Mouse (Mus musculus): ENCODE results near the gene Fkbp15. TPM values are rescaled to one million over a fixed set of nuclear protein-coding genes. Genes with fewer than 3 reads are reported as not detected.

Fkbp15 gene
- polyA plus RNA-seq, 1 experiment from 2014 or later: 18.1 TPM

- H3K9me3 ChIP-seq: no peaks in the 10 kb centered on the region
- WGBS: 91% methylated on average over 5 of the region's 5 CpGs
- DNase-seq (ENCODE audit: low spot score): no peak
- no peak overlapping the region for H3K4me3 ChIP-seq
- H3K27ac ChIP-seq (replicated peaks): no peak overlapping the region
- peaks cover 34% of the 10 kb centered on the region for H3K36me3 ChIP-seq (replicated peaks)
- H3K27me3 ChIP-seq (replicated peaks; ENCODE audit: low read depth, poor library complexity, severe bottlenecking): no peaks in the 10 kb centered on the region
- no peaks in the 10 kb centered on the region for H3K4me1 ChIP-seq
Observed at GRCm38 (mm10) chr4:62338536-62338935, 21.8 kb downstream of the Fkbp15 start.

DNA sequence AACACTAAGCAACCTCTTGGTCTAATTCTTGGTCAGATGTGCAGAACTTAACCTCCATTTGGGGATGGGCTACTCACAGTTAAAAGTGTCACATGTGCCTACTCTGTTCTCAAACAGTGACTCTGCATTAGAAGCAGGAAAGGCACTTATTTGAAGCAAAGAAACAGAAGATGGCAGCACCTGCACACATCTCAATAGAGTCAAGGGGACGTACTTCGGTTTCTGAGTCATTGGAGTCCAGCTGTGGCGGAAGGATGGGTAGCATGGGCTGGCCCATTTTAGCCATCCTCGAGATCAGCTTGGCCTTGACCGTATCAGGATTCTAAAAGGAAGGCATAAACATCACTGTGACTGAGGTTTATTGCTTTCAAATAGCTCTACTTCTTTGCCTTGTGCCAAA lies 28.4 kb downstream of the Fkbp15 start:
- H3K36me3 ChIP-seq (replicated peaks): peaks cover 62% of the 10 kb centered on the region
- no peaks in the 10 kb centered on the region for H3K9me3 ChIP-seq
- no peak overlapping the region for H3K4me3 ChIP-seq
- DNase-seq (ENCODE audit: low spot score): no peak
- no peaks in the 10 kb centered on the region for H3K27me3 ChIP-seq (replicated peaks; ENCODE audit: low read depth, poor library complexity, severe bottlenecking)
- no peaks in the 10 kb centered on the region for H3K4me1 ChIP-seq
- no peak overlapping the region for H3K27ac ChIP-seq (replicated peaks)
- WGBS: 89% methylated on average over 5 of the region's 5 CpGs

- no peaks in the 10 kb centered on the region for H3K9me3 ChIP-seq
- 88% methylated on average over 6 of the region's 6 CpGs for WGBS
- no peak overlapping the region for H3K4me3 ChIP-seq
- no peak for DNase-seq (ENCODE audit: low spot score)
- no peak overlapping the region for H3K27ac ChIP-seq (replicated peaks)
- no peaks in the 10 kb centered on the region for H3K4me1 ChIP-seq
- peaks cover 67% of the 10 kb centered on the region for H3K36me3 ChIP-seq (replicated peaks)
- no peaks in the 10 kb centered on the region for H3K27me3 ChIP-seq (replicated peaks; ENCODE audit: low read depth, poor library complexity, severe bottlenecking)
Observed at GRCm38 (mm10) chr4:62328941-62329660, 31.2 kb downstream of the Fkbp15 start.

DNA sequence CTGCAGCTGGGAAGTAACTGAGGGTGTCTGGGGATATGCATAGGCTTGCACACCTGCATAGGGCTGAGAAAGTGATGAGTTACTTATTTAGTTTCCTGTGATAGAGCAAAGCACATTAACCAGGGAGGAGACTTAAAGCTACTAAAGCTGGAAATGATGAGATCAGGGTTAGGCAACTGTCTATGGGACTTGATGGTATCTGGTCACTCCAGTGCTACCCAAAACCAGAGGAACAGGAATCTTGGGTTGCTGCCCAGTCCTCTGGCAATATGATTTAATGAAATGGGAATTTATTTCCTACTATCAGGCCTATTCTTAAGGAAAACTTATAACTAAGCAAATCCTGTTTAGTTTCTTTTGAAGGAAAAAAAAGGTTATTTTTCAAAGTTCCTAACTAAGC lies 34.2 kb downstream of the Fkbp15 start:
- H3K27ac ChIP-seq (replicated peaks): no peak overlapping the region
- H3K27me3 ChIP-seq (replicated peaks; ENCODE audit: low read depth, poor library complexity, severe bottlenecking): no peaks in the 10 kb centered on the region
- peaks cover 74% of the 10 kb centered on the region for H3K36me3 ChIP-seq (replicated peaks)
- no peaks in the 10 kb centered on the region for H3K4me1 ChIP-seq
- H3K4me3 ChIP-seq: no peak overlapping the region
- no peak for DNase-seq (ENCODE audit: low spot score)
- H3K9me3 ChIP-seq: no peaks in the 10 kb centered on the region

DNA sequence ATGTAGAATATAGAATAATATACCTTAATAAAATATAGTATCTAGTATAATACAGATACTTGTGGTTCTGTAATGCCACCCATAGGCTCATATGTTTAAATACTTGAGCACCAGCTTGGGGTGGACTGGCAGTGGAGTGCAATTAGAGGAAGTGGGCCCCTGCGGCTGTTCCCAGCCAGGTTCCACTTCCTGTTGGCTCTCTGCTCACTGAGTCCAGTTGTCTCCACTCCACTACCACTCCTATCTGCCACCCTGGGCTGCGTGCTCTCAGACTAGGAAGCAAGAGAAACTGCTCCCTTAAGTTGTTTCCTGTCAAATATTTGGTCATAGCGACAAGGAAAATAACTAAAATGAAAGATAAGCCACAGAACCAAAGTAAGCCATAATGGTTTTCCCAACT lies 37.7 kb downstream of the Fkbp15 start:
- 91% methylated on average over 3 of the region's 3 CpGs for WGBS

GRCm38 (mm10) chr4:62318294-62318693 lies 42.1 kb downstream of the Fkbp15 start:
- 65% methylated on average over 1 of the region's 1 CpGs for WGBS

More for the DNA sequence above, 37.7 kb downstream of the Fkbp15 start:
- Histone ChIP-seq H3K4me3 (no peak overlapping the region), H3K4me1 (no peaks in the 10 kb centered on the region), H3K36me3 (replicated peaks) (peaks cover 78% of the 10 kb centered on the region), H3K27me3 (replicated peaks; ENCODE audit: low read depth, poor library complexity, severe bottlenecking) (no peaks in the 10 kb centered on the region), H3K27ac (replicated peaks) (no peak overlapping the region), H3K9me3 (no peaks in the 10 kb centered on the region)
- no peak for DNase-seq (ENCODE audit: low spot score)

DNA sequence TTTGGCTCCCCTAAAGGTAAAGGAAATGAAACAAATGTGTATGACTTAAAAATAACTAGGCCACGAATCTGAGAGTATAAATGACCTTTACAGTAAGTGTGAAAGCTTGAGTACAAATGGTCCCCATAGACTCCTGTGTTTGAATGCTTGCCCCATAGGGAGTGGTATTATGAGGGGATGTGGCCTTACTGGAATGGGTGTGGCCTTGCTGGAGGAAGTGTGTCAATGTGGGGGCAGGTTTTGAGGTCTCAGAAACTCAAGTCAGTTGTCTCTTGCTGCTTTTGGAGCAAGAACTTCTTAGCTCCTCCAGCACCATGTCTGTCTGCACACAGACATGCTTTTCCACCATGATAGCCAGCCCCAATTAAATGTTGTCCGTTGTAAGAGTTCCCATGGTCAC lies 43.9 kb downstream of the Fkbp15 start:
- no peak overlapping the region for H3K27ac ChIP-seq (replicated peaks)
- no peaks in the 10 kb centered on the region for H3K27me3 ChIP-seq (replicated peaks; ENCODE audit: low read depth, poor library complexity, severe bottlenecking)
- WGBS: 86% methylated on average over 2 of the region's 2 CpGs
- H3K9me3 ChIP-seq: no peaks in the 10 kb centered on the region
- H3K4me3 ChIP-seq: no peak overlapping the region
- peaks cover 50% of the 10 kb centered on the region for H3K36me3 ChIP-seq (replicated peaks)
- H3K4me1 ChIP-seq: no peaks in the 10 kb centered on the region
- DNase-seq (ENCODE audit: low spot score): no peak

More at GRCm38 (mm10) chr4:62318294-62318693, 42.1 kb downstream of the Fkbp15 start:
- no peak for DNase-seq (ENCODE audit: low spot score)
- Histone ChIP-seq H3K36me3 (replicated peaks) (peaks cover 63% of the 10 kb centered on the region), H3K4me3 (no peak overlapping the region), H3K9me3 (no peaks in the 10 kb centered on the region), H3K4me1 (no peaks in the 10 kb centered on the region), H3K27me3 (replicated peaks; ENCODE audit: low read depth, poor library complexity, severe bottlenecking) (no peaks in the 10 kb centered on the region), H3K27ac (replicated peaks) (no peak overlapping the region)

DNA sequence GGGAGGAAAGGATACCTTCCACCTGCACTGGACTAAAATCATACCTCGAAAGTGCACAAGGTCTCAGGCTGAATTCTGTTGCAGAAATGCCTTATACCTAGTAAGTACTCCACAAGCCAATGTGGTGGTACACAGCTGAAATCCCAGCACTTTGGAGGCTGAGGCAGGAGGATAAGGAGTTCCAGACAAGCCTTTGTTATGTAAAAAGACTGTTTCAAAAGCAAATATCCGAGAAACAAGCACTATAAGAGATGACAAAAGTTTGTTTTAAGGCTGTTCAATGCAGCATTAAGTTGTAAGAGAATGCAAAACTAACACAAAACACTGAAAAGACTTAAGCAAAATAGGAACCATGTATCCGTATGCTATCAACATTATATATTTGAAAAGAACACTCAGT lies 45.8 kb downstream of the Fkbp15 start:
- no peak for DNase-seq (ENCODE audit: low spot score)
- H3K9me3 ChIP-seq: no peaks in the 10 kb centered on the region
- H3K4me1 ChIP-seq: no peaks in the 10 kb centered on the region
- no peak overlapping the region for H3K27ac ChIP-seq (replicated peaks)
- WGBS: 86% methylated on average over 3 of the region's 3 CpGs
- H3K4me3 ChIP-seq: no peak overlapping the region
- no peaks in the 10 kb centered on the region for H3K27me3 ChIP-seq (replicated peaks; ENCODE audit: low read depth, poor library complexity, severe bottlenecking)
- H3K36me3 ChIP-seq (replicated peaks): peaks cover 37% of the 10 kb centered on the region

DNA sequence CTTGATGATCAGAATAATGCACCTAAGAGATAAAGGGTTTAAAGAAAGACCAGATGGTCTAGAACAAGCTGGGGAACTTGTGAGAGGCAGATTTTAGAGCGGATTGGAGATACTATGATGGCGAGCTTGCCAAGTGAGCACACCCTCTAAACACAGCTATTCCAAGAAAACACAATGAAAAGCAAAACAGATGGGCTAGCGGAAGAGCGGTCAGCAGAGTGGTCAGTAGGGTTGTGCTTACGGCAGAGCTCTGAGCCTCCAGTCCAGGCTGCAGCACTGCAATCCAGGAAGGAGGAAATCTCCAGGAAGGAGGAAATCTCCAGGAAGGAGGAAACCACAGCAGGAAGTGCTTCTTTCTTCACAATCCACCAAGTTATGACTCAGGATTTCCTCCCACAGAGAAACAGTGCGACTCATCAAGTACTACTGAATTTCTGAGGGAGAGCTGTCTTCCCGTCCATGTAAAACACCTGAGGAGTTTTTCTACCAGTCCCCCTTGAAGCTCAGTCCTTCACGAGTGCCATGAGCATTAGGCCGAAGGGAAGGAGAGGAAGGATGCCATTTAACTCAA lies 46.6 kb downstream of the Fkbp15 start:
- Histone ChIP-seq H3K36me3 (replicated peaks) (peaks cover 33% of the 10 kb centered on the region), H3K27ac (replicated peaks) (no peak overlapping the region), H3K4me1 (no peaks in the 10 kb centered on the region), H3K4me3 (no peak overlapping the region), H3K9me3 (no peaks in the 10 kb centered on the region), H3K27me3 (replicated peaks; ENCODE audit: low read depth, poor library complexity, severe bottlenecking) (no peaks in the 10 kb centered on the region)
- 90% methylated on average over 9 of the region's 9 CpGs for WGBS
- no peak for DNase-seq (ENCODE audit: low spot score)

- H3K36me3 ChIP-seq (replicated peaks): peaks cover 28% of the 10 kb centered on the region
- H3K27me3 ChIP-seq (replicated peaks; ENCODE audit: low read depth, poor library complexity, severe bottlenecking): no peaks in the 10 kb centered on the region
- H3K4me1 ChIP-seq: no peaks in the 10 kb centered on the region
- H3K4me3 ChIP-seq: no peak overlapping the region
- 90% methylated on average over 2 of the region's 2 CpGs for WGBS
- DNase-seq (ENCODE audit: low spot score): no peak
- H3K27ac ChIP-seq (replicated peaks): no peak overlapping the region
- H3K9me3 ChIP-seq: no peaks in the 10 kb centered on the region
Observed at GRCm38 (mm10) chr4:62312821-62313220, 47.5 kb downstream of the Fkbp15 start.

DNA sequence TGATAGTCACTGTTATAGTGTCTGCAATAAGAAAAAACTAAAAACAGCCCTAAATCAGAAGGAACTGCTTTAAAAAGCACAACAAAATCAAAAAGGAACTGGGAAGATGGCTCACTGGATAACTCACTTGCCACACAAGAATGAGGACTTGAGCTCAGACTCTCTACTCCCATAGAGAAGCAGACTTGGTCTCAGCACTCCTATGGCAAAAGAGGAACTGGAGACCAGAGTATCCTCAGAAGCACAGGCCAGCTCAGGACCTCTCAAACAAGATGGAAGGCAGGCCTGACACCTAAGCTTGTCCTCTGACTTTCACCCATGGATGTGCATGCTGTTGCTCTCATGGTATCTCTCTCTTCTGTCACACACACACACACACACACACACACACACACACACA lies 51.9 kb downstream of the Fkbp15 start:
- peaks cover 48% of the 10 kb centered on the region for H3K36me3 ChIP-seq (replicated peaks)
- H3K4me3 ChIP-seq: no peak overlapping the region
- DNase-seq (ENCODE audit: low spot score): no peak
- no peaks in the 10 kb centered on the region for H3K9me3 ChIP-seq
- no peak overlapping the region for H3K27ac ChIP-seq (replicated peaks)
- H3K4me1 ChIP-seq: no peaks in the 10 kb centered on the region
- H3K27me3 ChIP-seq (replicated peaks; ENCODE audit: low read depth, poor library complexity, severe bottlenecking): no peaks in the 10 kb centered on the region

DNA sequence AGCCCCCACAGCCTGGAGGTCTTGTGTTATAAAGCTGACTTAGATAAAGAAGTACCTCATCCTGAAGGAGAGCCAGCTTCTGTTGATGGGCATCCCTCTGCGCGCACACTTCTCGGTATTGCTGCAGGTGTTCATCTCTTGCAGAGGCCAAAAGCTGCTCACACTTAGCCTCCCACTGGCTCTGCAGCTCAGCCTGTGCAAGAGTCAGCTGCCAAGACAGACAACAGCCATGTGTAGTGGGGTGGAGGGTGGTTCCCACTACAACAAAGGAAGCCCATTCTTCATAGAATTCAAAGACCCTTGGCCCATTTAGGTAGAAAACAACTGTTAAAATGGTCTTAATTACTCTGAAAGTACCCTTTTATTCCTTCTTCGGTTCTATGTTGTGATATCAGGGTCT lies 53.5 kb downstream of the Fkbp15 start:
- WGBS: 83% methylated on average over 4 of the region's 4 CpGs
- Histone ChIP-seq H3K9me3 (no peaks in the 10 kb centered on the region), H3K4me3 (no peak overlapping the region), H3K36me3 (replicated peaks) (peaks cover 57% of the 10 kb centered on the region), H3K27ac (replicated peaks) (no peak overlapping the region), H3K27me3 (replicated peaks; ENCODE audit: low read depth, poor library complexity, severe bottlenecking) (no peaks in the 10 kb centered on the region), H3K4me1 (no peaks in the 10 kb centered on the region)
- DNase-seq (ENCODE audit: low spot score): no peak

DNA sequence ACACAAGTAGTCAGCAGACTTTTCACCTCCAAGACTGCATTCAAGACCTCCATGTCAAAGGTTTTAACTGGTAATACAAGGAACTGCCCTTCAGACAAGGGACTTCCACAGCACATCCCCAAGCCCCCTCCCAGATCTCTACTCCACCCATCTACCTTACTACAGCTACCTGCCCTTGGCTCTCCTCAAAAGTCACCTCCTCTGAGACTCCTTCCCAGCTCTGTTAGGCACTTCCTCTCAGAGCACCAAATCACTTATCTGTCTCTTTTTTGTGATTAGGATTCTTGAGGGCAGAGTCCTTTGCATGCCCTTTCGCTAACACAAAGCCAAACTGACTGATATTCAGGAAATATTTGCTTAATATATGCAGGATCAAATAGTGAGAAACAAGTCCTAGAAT lies 54.0 kb downstream of the Fkbp15 start:
- DNase-seq (ENCODE audit: low spot score): no peak
- Histone ChIP-seq H3K4me1 (no peaks in the 10 kb centered on the region), H3K27me3 (replicated peaks; ENCODE audit: low read depth, poor library complexity, severe bottlenecking) (no peaks in the 10 kb centered on the region), H3K27ac (replicated peaks) (no peak overlapping the region), H3K4me3 (no peak overlapping the region), H3K36me3 (replicated peaks) (peaks cover 63% of the 10 kb centered on the region), H3K9me3 (no peaks in the 10 kb centered on the region)
- WGBS: 97% methylated on average over 1 of the region's 1 CpGs

Data from embryonic facial prominence, embryonic 10.5 days (tissue).